Mouse (Mus musculus) erythroblast, embryonic 14.5 days (primary cell): ENCODE measurements around the gene Mcrip2. TPM values are rescaled to one million over a fixed set of nuclear protein-coding genes. Genes with fewer than 3 reads are reported as not detected.

ENCODE experiments used
- H3K27me3 ChIP-seq: 2 replicates; pipeline ENCODE4 v1.6.1; 2012; ENCODE audit warnings: inconsistent platforms; ENCODE audit not compliant: control insufficient read depth
- H3K36me3 ChIP-seq: 2 replicates; pipeline ENCODE4 v1.6.1; 2012; ENCODE audit warnings: mild to moderate bottlenecking, inconsistent platforms; ENCODE audit not compliant: control insufficient read depth
- H3K4me1 ChIP-seq: 2 replicates; pipeline ENCODE4 v1.6.1; 2012; ENCODE audit warnings: inconsistent platforms; ENCODE audit not compliant: control insufficient read depth
- H3K4me3 ChIP-seq: replicated peaks from 2 replicates; pipeline ENCODE3; 2012; ENCODE audit warnings: moderate library complexity, mild to moderate bottlenecking, inconsistent platforms
- H3K9me3 ChIP-seq: 2 replicates; pipeline ENCODE4 v1.6.1; 2012; ENCODE audit warnings: low read length, inconsistent platforms, mixed read lengths; ENCODE audit not compliant: control insufficient read depth
- GATA1 ChIP-seq: IDR thresholded peaks from 2 replicates; pipeline ENCODE4 v1.6.1; 2012; ENCODE audit warnings: low read length, inconsistent platforms, mixed read lengths
- TAL1 ChIP-seq: IDR thresholded peaks from 3 replicates; pipeline ENCODE4 v1.6.1; 2012; ENCODE audit warnings: low read length, inconsistent platforms, mixed read lengths
- polyA plus RNA-seq: library from polyadenylated mRNA; stranded (reverse); fragments of >175 nt; gene quantifications from 2 replicates; pipeline ENCODE4 v1.2.3, GENCODE M21; 2012

The Mcrip2 gene
- polyA plus RNA-seq, 1 experiment = 4.0 TPM

DNA sequence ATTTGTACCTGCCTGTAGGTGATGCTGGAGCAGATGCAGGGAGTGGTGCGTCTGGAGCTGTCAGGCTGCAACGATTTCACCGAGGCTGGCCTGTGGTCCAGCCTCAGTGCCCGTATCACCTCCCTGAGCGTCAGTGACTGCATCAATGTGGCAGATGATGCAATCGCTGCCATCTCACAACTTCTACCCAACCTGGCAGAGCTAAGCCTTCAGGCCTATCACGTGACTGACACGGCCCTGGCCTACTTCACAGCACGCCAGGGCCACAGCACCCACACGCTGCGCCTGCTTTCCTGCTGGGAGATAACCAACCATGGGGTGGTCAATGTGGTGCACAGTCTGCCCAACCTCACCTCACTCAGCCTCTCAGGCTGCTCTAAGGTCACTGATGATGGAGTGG lies 50.9 kb downstream of the Mcrip2 start:
- Histone ChIP-seq H3K4me1 (peaks cover 13% of the 10 kb centered on the region), H3K9me3 (no peaks in the 10 kb centered on the region), H3K36me3 (no peaks in the 10 kb centered on the region), H3K4me3 (no peak overlapping the region), H3K27me3 (peaks cover 90% of the 10 kb centered on the region)
- no peak for TF ChIP-seq GATA1
- no peak for TF ChIP-seq TAL1

Other genes starting within 250 kb of the Mcrip2 start
- not detected in 2 replicates for gene Gng13, start 151.6 kb downstream of the Mcrip2 start, polyA plus RNA-seq
- 15.6 and 20.0 TPM in 2 replicates for gene Chtf18, start 141.3 kb downstream of the Mcrip2 start, polyA plus RNA-seq
- gene Rpusd1, start 141.1 kb downstream of the Mcrip2 start, polyA plus RNA-seq = 3.2 and 4.0 TPM in 2 replicates
- gene Mslnl, start 132.7 kb downstream of the Mcrip2 start, polyA plus RNA-seq = not detected in 2 replicates
- not detected in 2 replicates for gene Msln, start 114.4 kb downstream of the Mcrip2 start, polyA plus RNA-seq
- gene Narfl, start 95.0 kb downstream of the Mcrip2 start, polyA plus RNA-seq = 2.0 TPM in 2 replicates
- 0.46 and 0.59 TPM in 2 replicates for gene Haghl, start 83.1 kb downstream of the Mcrip2 start, polyA plus RNA-seq
- not detected in 2 replicates for gene Ccdc78, start 82.2 kb downstream of the Mcrip2 start, polyA plus RNA-seq
- gene Fam173a, start 75.9 kb downstream of the Mcrip2 start, polyA plus RNA-seq = 2.8 and 3.7 TPM in 2 replicates
- not detected in 2 replicates for gene AC134908.4, start 73.1 kb downstream of the Mcrip2 start, polyA plus RNA-seq
- gene Metrn, start 71.6 kb downstream of the Mcrip2 start, polyA plus RNA-seq = 7.2 and 7.4 TPM in 2 replicates
- not detected in 2 replicates for gene Fbxl16, start 59.7 kb downstream of the Mcrip2 start, polyA plus RNA-seq
- 0.32 and 0.68 TPM in 2 replicates for gene Wdr24, start 45.1 kb downstream of the Mcrip2 start, polyA plus RNA-seq
- gene Jmjd8, start 39.9 kb downstream of the Mcrip2 start, polyA plus RNA-seq = 0.31 and 0.65 TPM in 2 replicates
- 10.1 and 10.6 TPM in 2 replicates for gene Stub1, start 35.4 kb downstream of the Mcrip2 start, polyA plus RNA-seq
- 0.22 and 0.54 TPM in 2 replicates for gene Rhbdl1, start 31.5 kb downstream of the Mcrip2 start, polyA plus RNA-seq
- 0.68 and 1.1 TPM in 2 replicates for gene Gm20683, start 27.0 kb downstream of the Mcrip2 start, polyA plus RNA-seq
- gene Rhot2, start 23.9 kb downstream of the Mcrip2 start, polyA plus RNA-seq = 17.7 and 19.8 TPM in 2 replicates
- gene Wdr90, start 7.3 kb downstream of the Mcrip2 start, polyA plus RNA-seq = 1.9 and 3.6 TPM in 2 replicates
- 6.4 and 8.3 TPM in 2 replicates for gene Mettl26, start 6.3 kb upstream of the Mcrip2 start, polyA plus RNA-seq
- 0.17 and 0.18 TPM in 2 replicates for gene Wfikkn1, start 12.1 kb upstream of the Mcrip2 start, polyA plus RNA-seq
- 0.68 and 1.0 TPM in 2 replicates for gene Rab40c, start 51.0 kb upstream of the Mcrip2 start, polyA plus RNA-seq
- gene Pigq, start 76.2 kb upstream of the Mcrip2 start, polyA plus RNA-seq = 164 and 218 TPM in 2 replicates
- 2.9 and 3.4 TPM in 2 replicates for gene Nhlrc4, start 76.2 kb upstream of the Mcrip2 start, polyA plus RNA-seq
- 0.25 TPM in 2 replicates for gene A930017K11Rik, start 83.8 kb upstream of the Mcrip2 start, polyA plus RNA-seq
- gene Capn15, start 117.0 kb upstream of the Mcrip2 start, polyA plus RNA-seq = 6.2 and 6.3 TPM in 2 replicates
- gene Rab11fip3, start 200.8 kb upstream of the Mcrip2 start, polyA plus RNA-seq = 0.23 and 0.36 TPM in 2 replicates
- gene Decr2, start 221.6 kb upstream of the Mcrip2 start, polyA plus RNA-seq = 0.02 TPM in 1 of 2 replicates, not detected in the other
- gene Nme4, start 226.8 kb upstream of the Mcrip2 start, polyA plus RNA-seq = 5.5 and 9.0 TPM in 2 replicates
- gene Tmem8, start 244.5 kb upstream of the Mcrip2 start, polyA plus RNA-seq = 0.21 and 0.31 TPM in 2 replicates